Mouse (Mus musculus) right cerebral cortex, postnatal 10 days (tissue): ENCODE measurements at regions not wholly inside any gene's neighbourhood (a gene's known extent, or its start where the extent isn't known, plus 50 kb on each side); places are given as distances from the start of the nearest gene placed in this dataset.
"Not testable (repeated sequence)": the region's sequence is repeated elsewhere in the genome, so short reads cannot be mapped to it uniquely, and the experiment has no call there.

ENCODE experiments used
- DNase-seq, 2 experiments: peaks; one replicate each; pipeline ENCODE4 v3.0.0; 2021; ENCODE audit warnings: low spot score in 2 of 2

DNA sequence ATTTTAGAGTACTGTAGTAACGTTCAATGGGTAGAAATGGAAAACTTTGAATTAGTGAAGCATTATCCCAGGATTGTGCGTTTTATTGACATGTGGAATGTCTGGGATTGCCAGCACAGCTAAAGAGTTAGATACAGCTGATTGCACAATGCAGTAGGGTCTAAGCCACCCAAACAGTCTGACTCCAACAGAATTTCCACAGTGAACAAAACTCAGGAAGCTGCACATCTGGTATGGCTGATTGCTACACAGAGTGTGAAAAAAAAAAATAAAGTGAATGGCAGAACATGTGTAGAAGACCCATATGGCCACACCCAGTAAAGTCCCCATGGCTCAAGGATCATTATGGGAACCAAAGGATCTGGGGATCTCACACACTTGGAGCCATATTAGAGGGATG, 596.0 kb upstream of the Igfbp3 start:
- DNase-seq = no peak

DNA sequence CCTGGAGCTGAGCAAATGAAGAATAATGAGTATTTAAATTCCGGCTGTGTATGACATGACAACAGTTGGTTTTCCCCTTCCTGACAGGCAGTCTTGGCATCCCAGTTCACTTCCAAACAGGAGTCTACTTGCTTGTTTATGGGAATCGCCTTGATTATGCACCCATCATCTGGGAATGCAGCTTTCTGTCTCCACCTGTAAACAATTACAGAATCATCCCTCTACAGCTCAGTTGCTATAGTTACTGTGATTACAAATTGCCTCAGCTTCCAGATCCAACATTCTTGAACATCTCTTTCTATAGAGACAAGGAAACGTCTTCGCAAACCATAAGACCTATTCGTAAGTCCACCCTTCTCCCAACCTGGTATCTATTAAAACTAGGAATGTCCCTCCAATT, 582.6 kb upstream of the Igfbp3 start:
- DNase-seq = peak in 1 of 2 experiments; percentile 21

DNA sequence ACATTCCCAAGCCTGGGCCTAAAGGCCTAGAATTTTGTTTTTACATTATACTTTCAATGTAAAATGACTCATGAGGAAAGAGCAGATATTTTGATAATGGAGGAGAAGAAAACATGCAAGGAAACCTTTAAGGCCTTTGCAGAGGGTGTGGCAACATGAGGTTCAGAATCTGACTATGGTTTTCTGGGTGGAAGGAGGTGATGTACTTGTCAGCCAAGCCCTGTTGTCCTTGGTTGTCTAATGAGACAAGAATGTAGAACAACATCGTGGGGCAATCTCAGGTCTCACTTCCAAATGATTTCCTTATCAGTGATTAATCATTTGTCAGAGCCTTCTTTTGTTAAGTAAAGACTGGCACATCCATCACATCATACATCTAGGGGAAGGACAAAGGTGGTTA, 580.5 kb upstream of the Igfbp3 start:
- no peak for DNase-seq

DNA sequence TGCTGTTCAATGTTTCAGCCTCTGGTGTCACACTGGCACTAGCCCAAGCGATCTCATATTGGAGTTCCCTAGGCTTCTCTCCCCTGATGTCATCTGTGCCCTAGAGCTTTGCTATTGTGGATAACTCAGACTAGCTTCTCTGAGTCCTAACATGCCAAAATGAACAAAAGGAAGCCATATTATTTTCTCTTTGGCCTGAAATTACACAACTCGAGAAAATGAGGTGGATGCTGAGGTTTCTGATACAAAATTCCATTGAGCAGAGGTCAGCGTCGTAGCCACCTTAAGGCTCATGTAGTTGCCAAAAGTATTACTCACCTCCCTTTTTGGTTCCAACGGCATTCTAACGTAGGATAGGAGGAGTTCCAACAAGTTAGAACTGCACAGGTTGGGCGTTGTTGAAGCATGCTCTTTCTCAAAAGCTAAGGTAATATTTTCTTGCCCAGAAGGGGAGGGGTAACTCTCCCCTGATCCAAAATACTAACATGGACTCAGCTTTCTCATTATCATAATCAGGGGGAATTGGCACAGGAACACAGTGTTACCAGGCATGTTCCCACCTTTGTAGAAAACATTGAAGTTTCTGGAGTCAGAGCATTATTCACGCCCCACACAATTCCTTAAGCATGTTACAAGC, 566.9 kb upstream of the Igfbp3 start:
- DNase-seq = no peak

DNA sequence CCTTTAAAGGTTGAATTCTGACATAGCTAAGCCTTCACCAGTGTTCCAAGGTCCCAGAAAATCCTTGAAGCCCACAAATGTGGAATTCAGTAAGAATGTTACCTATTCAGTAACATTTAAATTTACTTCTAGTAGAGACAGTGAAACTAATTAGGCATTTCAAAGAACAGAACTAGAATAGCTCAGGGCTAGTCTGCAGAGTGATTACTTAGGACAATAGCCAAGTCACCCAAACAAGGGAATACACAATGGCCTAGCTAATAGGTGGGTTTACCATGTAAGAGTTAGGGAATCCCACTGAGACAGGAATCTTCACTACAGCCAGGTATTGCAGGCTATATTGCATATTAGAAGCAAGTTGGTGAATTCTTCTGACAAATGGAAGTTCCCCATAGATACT, 561.6 kb upstream of the Igfbp3 start:
- not testable (repeated sequence) for DNase-seq

DNA sequence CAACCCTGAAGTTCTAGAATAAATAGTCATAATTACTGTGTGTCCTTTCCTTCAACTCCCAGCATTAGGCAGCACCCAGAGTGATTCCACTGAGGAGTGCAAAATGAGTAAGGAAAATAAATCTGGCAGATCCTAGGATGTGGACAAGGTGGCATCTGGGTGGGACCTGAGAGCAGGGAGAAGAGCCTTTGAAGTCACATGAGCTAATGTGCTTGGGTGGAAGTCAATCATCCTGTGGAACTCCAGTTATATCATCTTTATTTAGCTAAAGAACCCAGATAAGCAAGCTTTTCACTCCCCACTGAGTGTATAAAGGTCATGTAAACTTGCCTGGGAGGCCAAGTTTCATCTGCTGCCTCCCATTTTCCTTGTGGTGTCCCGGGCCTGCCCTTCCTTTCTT, 551.6 kb upstream of the Igfbp3 start:
- DNase-seq = no peak

DNA sequence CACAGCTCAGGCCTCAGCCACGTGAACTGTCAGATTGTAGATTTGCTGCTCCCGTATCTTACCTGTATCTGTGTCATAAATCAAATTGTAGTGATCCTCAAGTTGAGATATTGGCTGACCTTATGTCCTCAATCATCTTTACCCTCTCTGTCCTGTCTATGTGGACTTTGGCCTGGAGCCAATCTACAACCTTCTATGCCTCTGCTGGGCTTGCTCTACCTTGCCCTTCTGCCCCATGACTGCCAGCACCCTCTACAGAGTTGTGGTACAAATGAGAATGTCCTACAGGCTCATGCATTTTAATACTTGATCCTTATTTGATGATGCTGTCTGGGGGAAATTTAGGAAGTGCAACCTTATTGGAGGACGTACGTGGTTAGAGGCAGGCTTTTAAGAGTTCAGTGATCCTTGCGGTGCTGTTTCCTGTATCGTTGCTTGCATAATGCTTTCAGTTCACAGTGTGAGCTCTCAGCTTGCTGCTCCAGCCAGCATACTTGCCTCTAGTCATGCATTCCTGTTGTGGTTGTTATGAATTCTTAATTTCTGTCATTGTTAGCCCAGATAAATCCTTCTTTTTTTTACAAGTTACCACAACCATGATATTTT, 545.2 kb upstream of the Igfbp3 start:
- DNase-seq = no peak
